Comparison of ENCODE assay signal across 24 mouse cellular contexts in the genomic region with DNA sequence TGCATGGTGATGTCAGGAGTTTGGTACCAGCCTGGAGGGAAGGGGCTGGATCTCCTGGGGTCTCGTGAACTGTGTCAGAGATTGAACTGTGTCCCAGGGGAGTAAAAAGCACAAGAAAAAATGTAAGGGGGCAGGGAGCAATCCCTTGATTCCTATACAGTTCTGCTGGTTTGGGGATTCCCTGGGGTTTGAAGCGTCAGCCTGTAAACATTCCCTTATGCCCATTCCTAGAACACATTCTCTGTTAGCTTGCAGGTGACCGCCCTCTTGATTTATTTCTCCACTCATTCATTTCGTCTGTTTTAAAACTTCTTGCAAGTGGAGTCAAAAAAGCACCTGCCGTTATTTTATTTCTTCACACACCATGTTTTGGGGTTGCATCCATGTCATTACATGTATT. TPM values are rescaled to one million over a fixed set of nuclear protein-coding genes. Genes with fewer than 3 reads are reported as not detected.
DNase-seq lines count a peak whose midpoint lies in the region.
"Had no signal": no experiment of that assay in that cellular context is flagged by ENCODE, and none has a peak within 500 bp of the region (broad histone marks: within the 10 kb centered on the region; RNA-seq: fewer than 3 reads in every experiment).

No protein-coding gene starts in this region.

- peaks cover 8% of the 10 kb centered on the region; the same call in 1 of the 2 replicates for H3K4me1 ChIP-seq in brown adipose tissue, adult 24 weeks (ENCODE audit: control insufficient read depth, insufficient read depth, insufficient read length, low read length)
- H3K4me1 ChIP-seq: embryonic facial prominence, embryonic 13.5 days; embryonic facial prominence, embryonic 15.5 days; forebrain, embryonic 10.5 days; forebrain, embryonic 12.5 days had no signal

- peak; percentile 53 for DNase-seq in NIH3T3 (ENCODE audit: low read depth)
- no peak for DNase-seq in heart, adult 18-20 months
- no peak for DNase-seq in lung, postnatal 25 days (ENCODE audit: low spot score)
- no peak for DNase-seq in spleen, postnatal 10 days (ENCODE audit: low spot score in 2 of 2)
- DNase-seq: adrenal gland, adult 2 months; adrenal gland, postnatal 10 days; adrenal gland, postnatal 25 days; B cell, adult 2 months; cerebellum, adult 11 months; cerebellum, adult 18-20 months; cerebellum, adult 8-10 months; cerebellum, adult 9-11 months; cerebellum, postnatal 14 days; cerebellum, postnatal 36 days; embryo, embryonic 11 days had no signal

- H3K4me3 ChIP-seq in brown adipose tissue, adult 24 weeks (ENCODE audit: insufficient read depth, low read depth, low read length), result no peak overlapping the region
- H3K4me3 ChIP-seq: embryonic facial prominence, embryonic 13.5 days; embryonic facial prominence, embryonic 15.5 days; erythroblast, embryonic 14.5 days; forebrain, embryonic 10.5 days; forebrain, embryonic 12.5 days had no signal

- peak overlapping the region; percentile 49 for H3K27ac ChIP-seq in brown adipose tissue, adult 24 weeks (replicated peaks; ENCODE audit: low read depth, low read length)
- H3K27ac ChIP-seq: embryonic facial prominence, embryonic 13.5 days; embryonic facial prominence, embryonic 15.5 days; forebrain, embryonic 10.5 days; forebrain, embryonic 12.5 days had no signal

RNA-seq across cellular contexts. Expression of gene Pik3r5, which starts 27.1 kb away (rescaled TPM):
- polyA plus RNA-seq in brown adipose tissue, adult 24 weeks (2012; ENCODE audit: insufficient read depth, insufficient read length, missing spikeins), result 0.75 and 1.5 TPM in 2 replicates
- 1 to 10 TPM; 1.1 to 1.9 TPM for total RNA-seq in heart, adult 18-20 months (2021)

RNA-seq across cellular contexts. Expression of gene Pik3r6, which starts 43.8 kb away (rescaled TPM):
- 1.7 and 3.3 TPM in 2 replicates for polyA plus RNA-seq in brown adipose tissue, adult 24 weeks (2012; ENCODE audit: insufficient read depth, insufficient read length, missing spikeins)
- total RNA-seq in heart, adult 18-20 months (2021), result 1 to 10 TPM; 3.8 to 4.0 TPM
- polyA plus RNA-seq: CD4-positive, CD25-positive, alpha-beta regulatory T cell, adult 4 months had no signal

RNA-seq across cellular contexts. Expression of gene Ntn1, which starts 58.4 kb away (rescaled TPM):
- polyA plus RNA-seq in brown adipose tissue, adult 24 weeks (2012; ENCODE audit: insufficient read depth, insufficient read length, missing spikeins), result 6.1 and 7.6 TPM in 2 replicates
- 10 to 100 TPM; 72.7 to 76.0 TPM for total RNA-seq in heart, adult 18-20 months (2021)
- total RNA-seq: common myeloid progenitor, adult 5-6 weeks had no signal
- polyA plus RNA-seq: erythroblast, embryonic 14.5 days; G1E had no signal
